Mouse (Mus musculus) E14TG2a.4 (cell line): ENCODE results near the gene Haus2.

Experiments
- CTCF ChIP-seq: conservative IDR thresholded peaks from 2 replicates; pipeline ENCODE4 v1.5.1; 2014; ENCODE audit warnings: low read length
- NANOG ChIP-seq: IDR thresholded peaks from 2 replicates; pipeline ENCODE4 v1.6.1; 2014; ENCODE audit warnings: borderline replicate concordance, low read length, mixed read lengths
- POU5F1 ChIP-seq: IDR thresholded peaks from 2 replicates; pipeline ENCODE4 v1.6.1; 2014; ENCODE audit warnings: low read length, borderline replicate concordance

- TF ChIP-seq CTCF (no peak), POU5F1 (no peak), NANOG (no peak)
Measured at GRCm38 (mm10) chr2:120628886-120629735, 19.9 kb downstream of the Haus2 start, which contains the start of gene Stard9.
